Mouse (Mus musculus) heart, embryonic 14.5 days (tissue): ENCODE results near the gene Tsga10. TPM values are rescaled to one million over a fixed set of nuclear protein-coding genes. Genes with fewer than 3 reads are reported as not detected.
A peak's percentile ranks its signal among the peaks of the same experiment; 100 is the strongest.

Experiments used
- ATAC-seq: fragments of 200-750 bp; cut with Nextera tagmentation; 2 replicates; pipeline ENCODE4 v1.8.0; 2017; ENCODE audit warnings: low read depth, moderate TSS enrichment; ENCODE audit not compliant: insufficient number of reproducible peaks, insufficient read depth, low FRiP score
- H3K27ac ChIP-seq, 2 experiments: fragments of 200-500 bp in 1 of 2; fragments of 300-500 bp in 1 of 2; sonication (generic) in 1 of 2; replicated peaks in 1 of 2; 2 replicates each; pipeline ENCODE4 v1.5.1; 2012 to 2014; ENCODE audit warnings: low read depth in 2 of 2, low read length in 2 of 2, control low read depth in 1 of 2, mild to moderate bottlenecking in 1 of 2, mixed read lengths in 1 of 2; ENCODE audit not compliant: control insufficient read depth in 1 of 2, insufficient read depth in 1 of 2
- H3K27me3 ChIP-seq: fragments of 300-500 bp; sonication (generic); 2 replicates; pipeline ENCODE4 v1.6.1; 2014; ENCODE audit warnings: mild to moderate bottlenecking, low read length, control low read depth; ENCODE audit not compliant: control insufficient read depth, insufficient read depth
- H3K36me3 ChIP-seq: fragments of 300-500 bp; sonication (generic); 2 replicates; pipeline ENCODE4 v1.6.1; 2014; ENCODE audit warnings: mild to moderate bottlenecking, control low read depth, low read length, mixed read lengths; ENCODE audit not compliant: control insufficient read depth, insufficient read depth
- H3K4me1 ChIP-seq, 2 experiments: fragments of 200-500 bp in 1 of 2; fragments of 300-500 bp in 1 of 2; sonication (generic) in 1 of 2; 2 replicates each; pipeline ENCODE4 v1.6.1; 2012 to 2014; ENCODE audit warnings: low read length in 2 of 2, control low read depth in 1 of 2, mixed read lengths in 1 of 2; ENCODE audit not compliant: control insufficient read depth in 2 of 2, insufficient read depth in 2 of 2
- H3K4me2 ChIP-seq: fragments of 300-500 bp; sonication (generic); 2 replicates; pipeline ENCODE4 v1.6.1; 2014; ENCODE audit warnings: mild to moderate bottlenecking, low read length
- H3K4me3 ChIP-seq, 2 experiments: fragments of 200-500 bp in 1 of 2; fragments of 300-500 bp in 1 of 2; sonication (generic) in 1 of 2; 2 replicates each; pipeline ENCODE4 v1.5.1; 2012 to 2014; ENCODE audit warnings: low read length in 2 of 2, mild to moderate bottlenecking in 2 of 2, control low read depth in 1 of 2, low read depth in 1 of 2, moderate library complexity in 1 of 2; ENCODE audit not compliant: control insufficient read depth in 1 of 2, insufficient read depth in 1 of 2
- H3K9ac ChIP-seq: fragments of 300-500 bp; sonication (generic); 2 replicates; pipeline ENCODE4 v1.6.1; 2014; ENCODE audit warnings: mild to moderate bottlenecking, low read length
- H3K9me3 ChIP-seq: fragments of 300-500 bp; sonication (generic); 2 replicates; pipeline ENCODE4 v1.6.1; 2016; ENCODE audit warnings: low read length, control low read depth; ENCODE audit not compliant: control insufficient read depth
- WGBS: fragments of 180-500 bp; shearing (Covaris S2); extraction: QIAGEN DNeasy Blood & Tissue Kit; methylation state at CpG from one replicate; pipeline ENCODE4 v1.1.7; 2014; 5-methylcytosine and 5-hydroxymethylcytosine counted together
- polyA plus RNA-seq: library from polyadenylated mRNA; unstranded; fragments of >200 nt; fragmentation: Nextera tagmentation; extraction: Ambion mirVana; gene quantifications from 2 replicates; pipeline ENCODE4 v1.2.1, GENCODE M21; 2014

Gene Tsga10
- polyA plus RNA-seq, 1 experiment from 2014 or later, result 4.2 TPM

DNA sequence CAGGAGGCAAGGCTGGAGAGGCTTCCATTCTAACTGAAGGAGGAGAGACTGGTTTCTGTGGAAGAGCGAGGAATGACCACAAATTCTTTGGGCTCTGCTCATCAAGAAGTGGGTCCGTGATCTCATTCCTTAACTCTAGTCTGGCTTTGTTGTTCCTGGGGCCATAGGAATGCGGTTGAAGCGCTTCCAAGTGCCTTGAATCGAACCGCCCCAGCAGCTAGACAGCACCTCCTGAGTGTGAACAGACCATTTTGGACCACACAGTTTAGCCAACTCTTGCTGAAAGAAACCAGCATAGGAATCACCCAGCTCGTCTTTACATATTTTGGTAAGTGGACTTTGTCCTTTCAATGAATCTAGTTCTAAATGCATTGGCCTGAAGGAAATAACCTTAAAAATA, 5.5 kb upstream of the Tsga10 start, which contains the start of gene Lipt1:
Gene Lipt1, plus strand, starts transcription at position 35 of the 400 bp plus-strand sequence.
- H3K36me3 ChIP-seq, result peaks cover 21% of the 10 kb centered on the region
- peak; percentile 66 for ATAC-seq
- H3K4me2 ChIP-seq, result peak within 1 kb of the TSS; percentile 87
- peak within 1 kb of the TSS; percentile 73 for H3K9ac ChIP-seq
- 3% methylated on average over 7 of the region's 7 CpGs for WGBS
- peak within 1 kb of the TSS; percentile 77 to 80 for H3K27ac ChIP-seq
- H3K4me1 ChIP-seq, result peaks cover 2 to 7% of the 10 kb centered on the region in 2 experiments; a peak in 2 of 4 replicates
- no peaks in the 10 kb centered on the region; the same call in 1 of the 2 replicates for H3K27me3 ChIP-seq
- peak within 1 kb of the TSS; percentile 58 to 63 for H3K4me3 ChIP-seq
- H3K9me3 ChIP-seq, result peaks cover 3% of the 10 kb centered on the region; the same call in 1 of the 2 replicates

DNA sequence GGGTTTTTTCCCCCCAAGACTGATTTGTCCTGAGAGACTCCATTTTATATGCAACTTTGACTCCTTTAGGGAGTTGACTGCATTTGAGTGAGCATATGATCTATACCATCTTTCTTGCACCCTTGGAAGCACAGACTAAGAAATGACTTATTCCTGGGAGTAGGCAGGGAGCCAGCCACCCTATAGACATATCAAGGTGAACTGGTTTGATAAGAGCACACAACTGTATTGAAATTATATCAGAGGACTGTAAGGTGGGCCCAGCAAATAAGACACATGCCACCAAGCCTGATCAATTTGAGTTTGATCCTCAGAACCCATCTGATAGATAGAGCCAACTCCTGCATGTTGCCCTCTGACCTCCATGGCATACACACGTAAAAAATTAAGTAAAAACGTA, 3.1 kb upstream of the Tsga10 start:
- Histone ChIP-seq H3K27ac (no peak overlapping the region), H3K27me3 (no peaks in the 10 kb centered on the region; the same call in 1 of the 2 replicates), H3K9me3 (no peaks in the 10 kb centered on the region; the same call in 1 of the 2 replicates), H3K4me3 (no peak overlapping the region), H3K36me3 (no peaks in the 10 kb centered on the region), H3K4me1 (peaks cover 5 to 11% of the 10 kb centered on the region in 2 experiments; a peak in 2 of 4 replicates), H3K4me2 (no peak overlapping the region), H3K9ac (no peak overlapping the region)
- no peak for ATAC-seq
- WGBS, result 66% methylated on average over 2 of the region's 2 CpGs

DNA sequence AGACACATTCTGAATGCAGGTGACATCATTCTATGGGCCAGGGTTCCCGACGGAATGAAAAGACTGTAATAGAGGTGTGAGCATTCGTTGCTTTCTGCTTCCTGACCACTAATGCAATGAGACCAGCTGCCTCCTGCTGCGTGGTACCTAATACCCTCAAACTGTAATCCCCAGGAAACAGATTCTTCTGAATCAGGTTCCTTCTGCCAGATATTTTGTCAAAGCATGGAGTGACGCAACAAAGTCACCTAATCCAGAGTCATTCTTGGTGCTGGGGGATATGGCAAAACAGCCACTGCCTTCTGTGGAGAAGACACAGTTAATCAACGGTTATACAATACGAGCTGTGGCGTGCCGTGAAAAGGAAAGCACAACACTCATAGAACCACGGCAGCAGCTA, 2.4 kb upstream of the Tsga10 start:
- 54% methylated on average over 10 of the region's 10 CpGs for WGBS
- Histone ChIP-seq H3K4me1 (peaks cover 5 to 11% of the 10 kb centered on the region in 2 experiments; a peak in 2 of 4 replicates), H3K4me2 (no peak overlapping the region), H3K9me3 (no peaks in the 10 kb centered on the region; the same call in 1 of the 2 replicates), H3K27ac (no peak overlapping the region), H3K4me3 (no peak overlapping the region), H3K27me3 (no peaks in the 10 kb centered on the region; the same call in 1 of the 2 replicates), H3K9ac (no peak overlapping the region), H3K36me3 (no peaks in the 10 kb centered on the region)
- ATAC-seq, result no peak

DNA sequence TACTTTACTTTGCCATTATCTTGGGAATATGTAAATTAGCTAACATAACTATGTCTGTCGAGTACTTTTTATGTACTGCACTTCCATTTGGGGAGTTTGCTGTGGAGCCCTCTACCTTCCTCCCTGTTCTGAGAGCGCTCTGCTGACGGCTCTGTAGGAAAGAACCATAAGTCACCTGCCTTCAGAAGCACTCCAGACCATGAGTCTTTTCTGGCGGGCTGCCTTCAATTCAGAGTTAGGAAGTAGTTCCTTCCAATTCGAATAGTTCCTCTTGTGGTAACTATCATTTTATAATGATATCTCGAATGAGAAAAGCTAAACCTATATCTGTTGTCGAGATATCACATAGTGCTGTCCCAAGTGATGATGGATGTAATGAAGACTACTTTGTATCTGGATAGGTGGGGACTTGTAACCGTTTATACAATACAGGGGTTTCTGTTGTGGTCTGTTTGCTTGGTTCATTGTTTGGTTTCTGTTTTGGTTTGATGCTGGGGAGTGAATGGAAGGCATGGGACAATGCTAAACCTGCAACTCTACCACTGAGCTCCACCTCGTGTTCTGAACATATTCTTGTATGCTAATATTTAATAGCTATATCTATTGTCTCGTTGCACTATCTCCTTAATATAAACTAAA, 1.6 kb upstream of the Tsga10 start:
- WGBS, result 63% methylated on average over 10 of the region's 10 CpGs
- ATAC-seq, result no peak

DNA sequence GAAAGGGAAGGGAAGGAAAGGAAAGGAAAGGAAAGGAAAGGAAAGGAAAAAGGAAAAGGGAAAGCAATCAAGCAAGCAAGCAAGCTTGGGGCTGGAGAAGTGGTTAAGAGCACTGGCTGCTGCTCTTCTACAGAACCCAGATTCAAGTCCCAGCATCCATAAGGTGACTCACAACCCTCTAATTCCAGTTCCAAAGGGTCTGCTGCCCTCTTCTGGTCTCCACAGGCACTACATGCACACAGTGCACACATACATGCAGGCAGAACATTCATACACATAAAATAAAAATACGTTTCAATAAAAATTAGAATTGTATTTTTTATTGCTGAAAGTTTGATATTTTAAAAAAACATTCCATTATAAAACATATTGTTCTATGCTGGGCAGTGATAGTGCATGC, 827 bp upstream of the Tsga10 start:
- 65% methylated on average over 1 of the region's 1 CpGs for WGBS

More for the DNA sequence above, 1.6 kb upstream of the Tsga10 start:
- Histone ChIP-seq H3K4me2 (no peak overlapping the region), H3K27ac (no peak overlapping the region), H3K27me3 (no peaks in the 10 kb centered on the region; the same call in 1 of the 2 replicates), H3K36me3 (no peaks in the 10 kb centered on the region), H3K9me3 (no peaks in the 10 kb centered on the region; the same call in 1 of the 2 replicates), H3K4me3 (no peak overlapping the region), H3K9ac (no peak overlapping the region), H3K4me1 (peaks cover 5 to 7% of the 10 kb centered on the region in 2 experiments; a peak in 2 of 4 replicates)

DNA sequence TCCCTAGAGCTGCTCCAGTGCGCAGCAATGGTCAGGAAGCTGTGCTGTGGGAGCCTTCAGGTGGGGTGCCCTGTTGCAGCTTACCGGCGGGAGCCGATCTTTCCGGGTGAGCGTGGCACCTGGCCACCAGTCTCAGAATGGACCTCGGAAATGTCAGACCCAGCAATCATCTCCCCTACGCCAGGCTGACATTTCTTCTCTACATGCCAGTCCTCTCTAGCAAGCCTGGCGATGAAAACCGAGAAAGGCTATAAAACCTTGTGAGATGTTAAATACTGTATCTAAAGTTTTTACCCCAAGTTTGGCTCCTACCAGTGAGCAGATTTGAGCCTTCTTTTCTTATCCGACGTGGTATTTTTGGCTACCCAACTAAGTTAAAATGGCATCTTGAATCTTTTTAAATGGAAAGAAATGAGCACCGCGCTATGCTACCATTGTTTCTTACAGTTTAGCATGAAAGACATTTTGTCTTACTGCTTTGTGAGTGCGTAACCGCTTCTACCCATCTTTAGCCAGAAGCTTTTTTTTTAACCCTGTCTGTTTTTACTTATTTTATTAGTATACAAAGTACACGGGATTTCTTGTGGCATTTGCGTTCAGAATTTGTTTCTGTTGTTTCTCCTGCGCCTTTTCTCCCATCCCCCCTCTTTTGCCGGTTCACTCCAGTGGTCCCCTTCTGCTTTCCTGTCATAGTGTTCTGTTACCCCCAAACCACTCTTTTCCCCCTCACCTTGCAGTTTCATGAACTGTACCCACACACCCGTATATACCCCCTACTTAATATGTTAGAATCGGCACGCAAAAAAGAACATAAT, 621 bp downstream of the Tsga10 start:
- peak overlapping the region; percentile 71 for H3K4me2 ChIP-seq
- H3K36me3 ChIP-seq, result no peaks in the 10 kb centered on the region
- H3K27me3 ChIP-seq, result no peaks in the 10 kb centered on the region; the same call in 1 of the 2 replicates
- peaks cover 2 to 4% of the 10 kb centered on the region in 2 experiments; a peak in 2 of 4 replicates for H3K4me1 ChIP-seq
- H3K27ac ChIP-seq, result peak overlapping the region; percentile 83 to 94
- WGBS, result 11% methylated on average over 23 of the region's 23 CpGs
- no peak for ATAC-seq
- no peaks in the 10 kb centered on the region; the same call in 1 of the 2 replicates for H3K9me3 ChIP-seq
- peak overlapping the region; percentile 61 to 90 for H3K4me3 ChIP-seq
- peak overlapping the region; percentile 74 for H3K9ac ChIP-seq

More for the DNA sequence above, 827 bp upstream of the Tsga10 start:
- H3K36me3 ChIP-seq, result no peaks in the 10 kb centered on the region
- H3K9ac ChIP-seq, result no peak overlapping the region
- no peaks in the 10 kb centered on the region; the same call in 1 of the 2 replicates for H3K27me3 ChIP-seq
- ATAC-seq, result no peak
- H3K27ac ChIP-seq, result no peak overlapping the region
- no peak overlapping the region for H3K4me3 ChIP-seq
- no peak overlapping the region for H3K4me2 ChIP-seq
- H3K4me1 ChIP-seq, result peaks cover 4 to 5% of the 10 kb centered on the region in 2 experiments; a peak in 2 of 4 replicates
- no peaks in the 10 kb centered on the region; the same call in 1 of the 2 replicates for H3K9me3 ChIP-seq
